In genomic region chr14:49738441-49739088, GRCm38 (mm10) we compare ENCODE assay signal across 20 mouse cellular contexts. TPM values are rescaled to one million over a fixed set of nuclear protein-coding genes. Genes with fewer than 3 reads are reported as not detected.
DNase-seq lines count a peak whose midpoint lies in the region; ATAC-seq and TF ChIP-seq lines count a peak whose summit lies in the region.
"Had no signal": no experiment of that assay in that cellular context is flagged by ENCODE, and none has a peak within 500 bp of the region (broad histone marks: within the 10 kb centered on the region; RNA-seq: fewer than 3 reads in every experiment).

No protein-coding gene starts in this region.

- no peak overlapping the region for H3K27ac ChIP-seq in forebrain, embryonic 13.5 days
- no peak overlapping the region for H3K27ac ChIP-seq in forebrain, postnatal 0 days (ENCODE audit: low read depth, low read length)
- H3K27ac ChIP-seq in embryonic facial prominence, embryonic 13.5 days = no peak overlapping the region
- H3K27ac ChIP-seq in hindbrain, embryonic 14.5 days = peak overlapping the region; percentile 35; the same call in 1 of the 2 replicates
- no peak overlapping the region for H3K27ac ChIP-seq in midbrain, embryonic 15.5 days
- H3K27ac ChIP-seq: kidney, postnatal 0 days; layer of hippocampus, adult 2 months had no signal

- H3K4me1 ChIP-seq in forebrain, embryonic 13.5 days = peaks cover 14% of the 10 kb centered on the region; the same call in 1 of the 2 replicates
- H3K4me1 ChIP-seq in forebrain, postnatal 0 days (ENCODE audit: insufficient read depth) = no peaks in the 10 kb centered on the region
- H3K4me1 ChIP-seq in embryonic facial prominence, embryonic 13.5 days = no peaks in the 10 kb centered on the region
- H3K4me1 ChIP-seq in hindbrain, embryonic 14.5 days (replicated peaks; ENCODE audit: control insufficient read depth, insufficient read depth, low read length) = no peaks in the 10 kb centered on the region
- H3K4me1 ChIP-seq in midbrain, embryonic 15.5 days = 0 out of 2 replicates have a peak, but pooled peaks cover 4% of the 10 kb centered on the region

- H3K4me3 ChIP-seq in forebrain, embryonic 13.5 days = no peak overlapping the region
- H3K4me3 ChIP-seq in forebrain, postnatal 0 days (ENCODE audit: low read depth, low read length) = no peak overlapping the region
- H3K4me3 ChIP-seq in embryonic facial prominence, embryonic 13.5 days = no peak overlapping the region
- no peak overlapping the region for H3K4me3 ChIP-seq in hindbrain, embryonic 14.5 days (replicated peaks; ENCODE audit: low read length)
- no peak overlapping the region for H3K4me3 ChIP-seq in midbrain, embryonic 15.5 days
- H3K4me3 ChIP-seq: layer of hippocampus, adult 2 months had no signal

- H3K27me3 ChIP-seq in forebrain, embryonic 13.5 days = no peaks in the 10 kb centered on the region
- H3K27me3 ChIP-seq in forebrain, postnatal 0 days (ENCODE audit: insufficient read depth, low read length) = no peaks in the 10 kb centered on the region
- no peaks in the 10 kb centered on the region for H3K27me3 ChIP-seq in embryonic facial prominence, embryonic 13.5 days
- H3K27me3 ChIP-seq in hindbrain, embryonic 14.5 days (ENCODE audit: control insufficient read depth, insufficient read depth, low read length) = no peaks in the 10 kb centered on the region
- H3K27me3 ChIP-seq in midbrain, embryonic 15.5 days (replicated peaks) = no peaks in the 10 kb centered on the region
- H3K27me3 ChIP-seq: CH12.LX had no signal

- H3K36me3 ChIP-seq in forebrain, embryonic 13.5 days (ENCODE audit: poor library complexity, severe bottlenecking) = no peaks in the 10 kb centered on the region
- H3K36me3 ChIP-seq in forebrain, postnatal 0 days (ENCODE audit: insufficient read depth) = no peaks in the 10 kb centered on the region
- no peaks in the 10 kb centered on the region for H3K36me3 ChIP-seq in embryonic facial prominence, embryonic 13.5 days
- H3K36me3 ChIP-seq in hindbrain, embryonic 14.5 days (replicated peaks; ENCODE audit: control insufficient read depth, insufficient read depth) = 0 out of 2 replicates have a peak, but pooled peaks cover 5% of the 10 kb centered on the region
- H3K36me3 ChIP-seq in midbrain, embryonic 15.5 days (replicated peaks) = no peaks in the 10 kb centered on the region

- H3K9me3 ChIP-seq in forebrain, embryonic 13.5 days (replicated peaks) = no peaks in the 10 kb centered on the region
- no peaks in the 10 kb centered on the region for H3K9me3 ChIP-seq in forebrain, postnatal 0 days (ENCODE audit: low read length)
- no peaks in the 10 kb centered on the region for H3K9me3 ChIP-seq in embryonic facial prominence, embryonic 13.5 days
- no peaks in the 10 kb centered on the region for H3K9me3 ChIP-seq in hindbrain, embryonic 14.5 days (ENCODE audit: control insufficient read depth, low read length)
- no peaks in the 10 kb centered on the region for H3K9me3 ChIP-seq in midbrain, embryonic 15.5 days

- WGBS in forebrain, embryonic 13.5 days = 34% methylated on average over 2 of the region's 2 CpGs
- WGBS in forebrain, postnatal 0 days = 40% methylated on average over 2 of the region's 2 CpGs
- WGBS in embryonic facial prominence, embryonic 13.5 days = 50% methylated on average over 2 of the region's 2 CpGs
- 38% methylated on average over 1 of the region's 2 CpGs for WGBS in hindbrain, embryonic 14.5 days
- 34% methylated on average over 2 of the region's 2 CpGs for WGBS in midbrain, embryonic 15.5 days

- ATAC-seq in forebrain, embryonic 13.5 days = peak; percentile 63
- no peak for ATAC-seq in forebrain, postnatal 0 days
- ATAC-seq in embryonic facial prominence, embryonic 13.5 days (ENCODE audit: insufficient number of reproducible peaks, insufficient read depth, low FRiP score, low TSS enrichment, low read depth) = 0 out of 2 replicates have a peak, but pooled peaks have one; percentile 15
- no peak for ATAC-seq in hindbrain, embryonic 14.5 days (ENCODE audit: low FRiP score)
- peak; percentile 64 for ATAC-seq in midbrain, embryonic 15.5 days (replicated peaks)

- H3K4me2 ChIP-seq in forebrain, embryonic 13.5 days = no peak overlapping the region
- H3K4me2 ChIP-seq in forebrain, postnatal 0 days (ENCODE audit: low read depth) = no peak overlapping the region
- H3K4me2 ChIP-seq in embryonic facial prominence, embryonic 13.5 days = no peak overlapping the region
- H3K4me2 ChIP-seq in hindbrain, embryonic 14.5 days (replicated peaks) = no peak overlapping the region
- no peak overlapping the region for H3K4me2 ChIP-seq in midbrain, embryonic 15.5 days

- no peak for DNase-seq in forebrain, postnatal 0 days
- no peak for DNase-seq in hindbrain, embryonic 14.5 days (ENCODE audit: low spot score)
- DNase-seq in kidney, postnatal 4 days = no peak
- no peak for DNase-seq in spleen, postnatal 36 days (ENCODE audit: low spot score in 2 of 2)
- DNase-seq in cerebellum, postnatal 14 days = no peak
- DNase-seq: cerebellum, adult 8-10 months; kidney, adult 18-20 months; left cerebral cortex, postnatal 4 days; liver; lung, postnatal 10 days; thymus, postnatal 36 days had no signal

- no peak overlapping the region for H3K9ac ChIP-seq in forebrain, embryonic 13.5 days
- H3K9ac ChIP-seq in forebrain, postnatal 0 days = no peak overlapping the region
- H3K9ac ChIP-seq in embryonic facial prominence, embryonic 13.5 days = no peak overlapping the region
- no peak overlapping the region for H3K9ac ChIP-seq in hindbrain, embryonic 14.5 days
- H3K9ac ChIP-seq in midbrain, embryonic 15.5 days = no peak overlapping the region

- no peak for TF ChIP-seq CTCF in forebrain, postnatal 0 days (IDR thresholded peaks at IDR 0.05; ENCODE audit: low read depth)

RNA-seq across cellular contexts. Expression of gene Armh4, which starts 44.6 kb away (rescaled TPM):
- polyA plus RNA-seq in forebrain, embryonic 13.5 days (2015; fragmentation: Nextera tagmentation; extraction: Ambion mirVana) = 12.2 and 14.7 TPM in 2 replicates
- total RNA-seq in forebrain, postnatal 0 days (2014; rRNA removed) = 18.8 and 20.4 TPM in 2 replicates
- 10.3 and 16.1 TPM in 2 replicates for polyA plus RNA-seq in forebrain, postnatal 0 days (2015; fragmentation: Nextera tagmentation; extraction: Ambion mirVana)
- polyA plus RNA-seq in embryonic facial prominence, embryonic 13.5 days (2015; fragmentation: Nextera tagmentation; extraction: Ambion mirVana) = 17.1 and 22.1 TPM in 2 replicates
- polyA plus RNA-seq in hindbrain, embryonic 14.5 days (2014; fragmentation: Nextera tagmentation; extraction: Ambion mirVana) = 28.3 and 29.0 TPM in 2 replicates
- 21.6 and 25.8 TPM in 2 replicates for polyA plus RNA-seq in midbrain, embryonic 15.5 days (2015; fragmentation: Nextera tagmentation; extraction: Ambion mirVana)
- total RNA-seq: CH12.LX; common myeloid progenitor, adult 5-6 weeks; megakaryocyte progenitor cell, adult 5-6 weeks; MEL had no signal

Comparison
In these comparisons a context has a peak if more than half of its experiments do, and no peak if none do; other contexts are left out.
1. ATAC-seq: peak in forebrain, embryonic 13.5 days (single experiment), embryonic facial prominence, embryonic 13.5 days (single experiment) and midbrain, embryonic 15.5 days (single experiment); none in forebrain, postnatal 0 days (single experiment) and hindbrain, embryonic 14.5 days (single experiment).